Mouse (Mus musculus) inflammation-experienced regulatory T-cells, adult 6 months (primary cell): Measurements from ENCODE around the gene Btg4. TPM values are rescaled to one million over a fixed set of nuclear protein-coding genes. Genes with fewer than 3 reads are reported as not detected.
A peak's percentile ranks its signal among the peaks of the same experiment; 100 is the strongest.

ENCODE experiments used
- ATAC-seq: one replicate; pipeline ENCODE4 v1.8.0; 2017
- polyA plus RNA-seq, 3 experiments: library from polyadenylated mRNA; unstranded; fragments of 100-300 nt; shearing (Covaris generic); gene quantifications; one replicate each; pipeline ENCODE4 v1.2.1; 2017

Gene Btg4
- polyA plus RNA-seq, result under 1 TPM in 1 of 3 experiments, not detected in 2; 0.56 TPM

GRCm38 (mm10) chr9:51060601-51061000 lies at the start of gene Btg4:
Btg4 (plus strand) TSS chr9:51060901.
- ATAC-seq, result no peak

GRCm38 (mm10) chr9:51013644-51014043 lies 47.1 kb upstream of the Btg4 start:
- ATAC-seq, result no peak

GRCm38 (mm10) chr9:51015732-51016131 lies 45.0 kb upstream of the Btg4 start:
- no peak for ATAC-seq

GRCm38 (mm10) chr9:51019670-51020069 lies 41.0 kb upstream of the Btg4 start:
- no peak for ATAC-seq

- peak; percentile 95 for ATAC-seq
Measured at GRCm38 (mm10) chr9:51020351-51020750, 40.4 kb upstream of the Btg4 start.

- ATAC-seq, result no peak
Measured at GRCm38 (mm10) chr9:51021123-51021795, 39.4 kb upstream of the Btg4 start.

- ATAC-seq, result no peak
Measured at GRCm38 (mm10) chr9:51026952-51027351, 33.7 kb upstream of the Btg4 start.

GRCm38 (mm10) chr9:51030147-51030546 lies 30.6 kb upstream of the Btg4 start:
- no peak for ATAC-seq

- no peak for ATAC-seq
Measured at GRCm38 (mm10) chr9:51031603-51032002, 29.1 kb upstream of the Btg4 start.

- no peak for ATAC-seq
Measured at GRCm38 (mm10) chr9:51032291-51032690, 28.4 kb upstream of the Btg4 start.

- peak; percentile 72 for ATAC-seq
Measured at GRCm38 (mm10) chr9:51032785-51033529, 27.7 kb upstream of the Btg4 start.

- no peak for ATAC-seq
Measured at GRCm38 (mm10) chr9:51041491-51041980, 19.2 kb upstream of the Btg4 start.

- no peak for ATAC-seq
Measured at GRCm38 (mm10) chr9:51042136-51042535, 18.6 kb upstream of the Btg4 start.

GRCm38 (mm10) chr9:51052180-51052579 lies 8.5 kb upstream of the Btg4 start:
- ATAC-seq, result peak; percentile 65

- ATAC-seq, result no peak
Measured at GRCm38 (mm10) chr9:51056360-51057324, 4.1 kb upstream of the Btg4 start.

GRCm38 (mm10) chr9:51058951-51059521 lies 1.7 kb upstream of the Btg4 start:
- ATAC-seq, result no peak

GRCm38 (mm10) chr9:51068202-51068601 lies 7.5 kb downstream of the Btg4 start:
- no peak for ATAC-seq

- ATAC-seq, result no peak
Measured at GRCm38 (mm10) chr9:51070801-51071200, 10.1 kb downstream of the Btg4 start.

GRCm38 (mm10) chr9:51075780-51076179 lies 15.1 kb downstream of the Btg4 start:
- ATAC-seq, result no peak

- ATAC-seq, result no peak
Measured at GRCm38 (mm10) chr9:51076300-51076978, 15.7 kb downstream of the Btg4 start.

GRCm38 (mm10) chr9:51076979-51077315 lies 16.2 kb downstream of the Btg4 start, which contains the start of gene Layn:
Layn (minus strand) TSS chr9:51077094.
- no peak for ATAC-seq

- ATAC-seq, result no peak
Measured at GRCm38 (mm10) chr9:51081614-51082013, 20.9 kb downstream of the Btg4 start.
